Mouse (Mus musculus): Measurements from ENCODE around the gene Nenf. TPM values are rescaled to one million over a fixed set of nuclear protein-coding genes. Genes with fewer than 3 reads are reported as not detected.
A peak's percentile ranks its signal among the peaks of the same experiment; 100 is the strongest.

Gene Nenf
- polyA plus RNA-seq, 1 experiment from 2014 or later = 138 TPM

DNA sequence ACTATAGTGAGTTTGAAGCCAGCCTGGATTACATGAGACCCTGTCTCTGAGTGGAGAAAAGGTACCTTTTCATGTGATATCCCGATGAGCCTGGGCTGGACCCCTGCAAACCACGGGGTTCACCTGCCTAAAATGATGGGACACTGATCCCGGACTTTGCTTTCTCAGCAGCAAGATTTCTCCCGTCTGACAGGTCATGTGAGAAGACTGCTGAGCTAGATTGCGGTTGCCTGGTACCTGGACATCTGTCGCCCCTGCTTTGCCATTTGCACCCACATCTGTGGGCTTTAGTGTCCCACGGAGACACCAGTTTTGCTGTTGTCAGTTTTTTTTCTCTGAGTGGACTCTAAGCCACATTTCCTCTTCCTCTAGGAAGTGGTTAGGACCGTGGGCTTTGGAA is 9.3 kb upstream of the Nenf start:
- Histone ChIP-seq H3K27ac (replicated peaks; ENCODE audit: low read depth, low read length) (no peak overlapping the region), H3K27me3 (replicated peaks; ENCODE audit: control insufficient read depth, insufficient read depth, low read length) (no peaks in the 10 kb centered on the region), H3K4me2 (ENCODE audit: low read depth, low read length) (peak overlapping the region; percentile 95), H3K36me3 (ENCODE audit: control insufficient read depth, insufficient read depth, low read length) (peaks cover 6% of the 10 kb centered on the region; the same call in 1 of the 2 replicates), H3K4me3 (ENCODE audit: low read depth, low read length) (peak overlapping the region; percentile 89), H3K4me1 (ENCODE audit: control insufficient read depth, insufficient read depth, low read length) (peaks cover 10% of the 10 kb centered on the region), H3K9me3 (ENCODE audit: control insufficient read depth, low read length) (no peaks in the 10 kb centered on the region), H3K9ac (ENCODE audit: low read depth, low read length) (0 out of 2 replicates have a peak overlapping the region, but pooled peaks have one; percentile 74)
- DNase-seq (ENCODE audit: low spot score) (no peak), ATAC-seq (ENCODE audit: low read depth) (no peak)
- WGBS = 78% methylated on average over 8 of the region's 8 CpGs

DNA sequence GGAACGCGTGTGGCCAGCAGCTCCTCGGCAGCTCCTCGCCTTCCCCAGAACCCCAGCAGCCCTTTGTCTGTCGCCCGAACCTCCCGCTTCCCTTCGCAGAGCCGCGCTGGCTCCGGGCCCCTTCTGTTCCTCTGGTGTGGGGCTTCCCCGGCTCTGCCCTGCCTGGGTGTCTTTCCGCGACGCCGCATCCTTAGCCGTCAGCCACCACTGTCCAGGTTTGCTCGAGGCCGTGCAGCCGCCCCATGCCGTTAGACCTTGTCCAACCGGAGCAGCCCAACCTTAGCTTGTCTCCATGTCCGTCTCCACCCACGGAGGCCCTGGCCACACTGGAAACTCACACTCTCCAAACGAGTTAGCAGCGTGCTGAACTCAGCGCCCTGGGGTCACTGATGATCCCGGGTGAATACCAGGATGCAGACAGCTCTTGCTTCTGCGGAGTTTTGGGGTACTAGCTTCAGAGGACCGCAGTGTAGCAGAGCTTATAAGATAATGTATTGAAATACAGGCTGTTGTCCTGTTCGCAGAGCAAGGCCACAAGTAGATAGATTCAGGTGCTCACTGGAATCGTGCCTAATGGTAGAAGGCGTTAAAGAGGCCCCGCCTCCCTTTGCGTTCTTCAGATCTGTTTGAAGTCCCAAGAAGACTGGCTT is 8.4 kb upstream of the Nenf start:
- Histone ChIP-seq H3K9me3 (ENCODE audit: control insufficient read depth, low read length) (no peaks in the 10 kb centered on the region), H3K4me3 (ENCODE audit: low read depth, low read length) (peak overlapping the region; percentile 89), H3K9ac (ENCODE audit: low read depth, low read length) (peak overlapping the region; percentile 74), H3K27me3 (replicated peaks; ENCODE audit: control insufficient read depth, insufficient read depth, low read length) (no peaks in the 10 kb centered on the region), H3K36me3 (ENCODE audit: control insufficient read depth, insufficient read depth, low read length) (peaks cover 3% of the 10 kb centered on the region; the same call in 1 of the 2 replicates), H3K4me1 (ENCODE audit: control insufficient read depth, insufficient read depth, low read length) (peaks cover 10% of the 10 kb centered on the region), H3K4me2 (ENCODE audit: low read depth, low read length) (peak overlapping the region; percentile 95), H3K27ac (replicated peaks; ENCODE audit: low read depth, low read length) (0 out of 2 replicates have a peak overlapping the region, but pooled peaks have one; percentile 28)
- ATAC-seq (ENCODE audit: low read depth) = peak; percentile 64
- 1% methylated on average over 18 of the region's 35 CpGs for WGBS
- peak; percentile 55 for DNase-seq (ENCODE audit: low spot score)

DNA sequence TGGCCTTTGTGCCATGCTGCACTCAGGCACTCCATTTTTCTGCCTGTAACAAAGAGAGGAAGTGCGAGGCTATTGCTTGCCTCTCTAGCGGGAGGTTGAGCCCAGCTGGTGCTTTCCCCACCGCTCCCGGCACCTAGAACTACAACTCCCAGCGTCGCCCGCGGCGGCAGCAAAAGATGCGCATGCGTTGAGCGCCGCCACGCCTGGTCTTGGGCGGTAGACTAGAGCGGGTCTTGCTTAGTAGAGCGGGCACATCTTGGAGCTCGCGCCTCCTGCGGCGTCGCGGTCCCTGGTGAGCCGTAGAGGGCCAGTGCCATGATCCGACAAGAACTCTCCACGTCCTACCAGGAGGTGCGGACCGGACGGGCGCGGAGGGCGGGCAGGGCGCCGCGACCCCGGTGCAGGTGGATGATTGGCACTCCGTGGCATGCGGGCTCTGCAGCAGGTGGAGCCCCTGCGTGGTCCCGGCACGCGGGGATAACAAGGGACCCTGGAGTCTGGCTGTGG is 7.8 kb upstream of the Nenf start, which contains the start of gene Tmem206:
Gene Tmem206, plus strand, starts transcription at position 187 of the 507 bp plus-strand sequence.
- Histone ChIP-seq H3K27ac (replicated peaks; ENCODE audit: low read depth, low read length) (0 out of 2 replicates have a peak within 1 kb of the TSS, but pooled peaks have one; percentile 28), H3K4me2 (ENCODE audit: low read depth, low read length) (peak within 1 kb of the TSS; percentile 95), H3K4me1 (ENCODE audit: control insufficient read depth, insufficient read depth, low read length) (peaks cover 10% of the 10 kb centered on the region), H3K9me3 (ENCODE audit: control insufficient read depth, low read length) (no peaks in the 10 kb centered on the region), H3K36me3 (ENCODE audit: control insufficient read depth, insufficient read depth, low read length) (no peaks in the 10 kb centered on the region), H3K9ac (ENCODE audit: low read depth, low read length) (peak within 1 kb of the TSS; percentile 74), H3K4me3 (ENCODE audit: low read depth, low read length) (peak within 1 kb of the TSS; percentile 89), H3K27me3 (replicated peaks; ENCODE audit: control insufficient read depth, insufficient read depth, low read length) (no peaks in the 10 kb centered on the region)
- WGBS = under 1% methylated on average over 35 of the region's 42 CpGs
- peak; percentile 97 for ATAC-seq (ENCODE audit: low read depth)
- peak; percentile 97 for DNase-seq (ENCODE audit: low spot score)

DNA sequence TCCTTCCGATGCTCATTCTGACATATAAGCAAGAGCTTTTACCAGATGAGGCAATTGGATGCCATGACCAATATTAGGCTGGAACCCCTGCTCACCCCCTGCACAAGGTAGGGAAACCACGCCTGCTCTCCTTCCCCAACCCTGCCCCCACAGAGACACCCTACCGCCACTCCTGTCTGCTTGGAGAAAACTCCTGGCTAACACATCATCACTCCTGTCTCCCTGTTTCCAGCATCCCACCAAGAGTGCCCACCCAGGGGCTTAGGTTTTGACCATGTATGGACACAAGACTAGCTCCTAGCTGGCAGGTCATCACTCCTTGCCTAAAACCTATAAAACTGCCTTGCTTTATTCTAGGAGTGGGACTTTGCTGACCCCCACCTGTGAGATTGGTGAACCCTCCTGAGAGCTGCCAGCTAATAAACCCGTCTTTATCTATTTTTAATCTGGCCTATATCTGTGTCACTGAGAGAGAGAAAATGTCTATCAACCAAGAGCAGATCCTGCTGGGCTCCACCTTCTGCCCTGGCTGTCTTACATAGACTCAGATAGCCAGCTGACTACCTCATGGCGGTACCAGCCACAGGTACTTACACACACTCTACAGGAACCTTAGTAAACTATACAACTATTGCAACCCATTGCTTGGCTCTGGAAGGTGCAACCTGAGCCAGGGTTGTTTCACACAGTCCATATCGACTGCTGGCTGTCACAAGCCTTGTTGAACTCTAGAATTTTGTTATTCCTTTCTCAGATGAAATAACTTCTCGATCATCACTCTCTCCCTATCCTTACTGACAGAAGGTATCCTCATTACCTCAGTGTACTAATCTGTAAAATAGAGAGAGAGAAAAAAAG is 7.0 kb upstream of the Nenf start:
- Histone ChIP-seq H3K36me3 (ENCODE audit: control insufficient read depth, insufficient read depth, low read length) (no peaks in the 10 kb centered on the region), H3K9ac (ENCODE audit: low read depth, low read length) (0 out of 2 replicates have a peak overlapping the region, but pooled peaks have one; percentile 74), H3K4me1 (ENCODE audit: control insufficient read depth, insufficient read depth, low read length) (peaks cover 10% of the 10 kb centered on the region), H3K9me3 (ENCODE audit: control insufficient read depth, low read length) (no peaks in the 10 kb centered on the region), H3K27ac (replicated peaks; ENCODE audit: low read depth, low read length) (no peak overlapping the region), H3K4me2 (ENCODE audit: low read depth, low read length) (peak overlapping the region; percentile 95), H3K27me3 (replicated peaks; ENCODE audit: control insufficient read depth, insufficient read depth, low read length) (no peaks in the 10 kb centered on the region), H3K4me3 (ENCODE audit: low read depth, low read length) (peak overlapping the region; percentile 89; the same call in 1 of the 2 replicates)
- DNase-seq (ENCODE audit: low spot score) = no peak
- whole genome bisulfite sequencing = 81% methylated on average over 7 of the region's 7 CpGs
- ATAC-seq (ENCODE audit: low read depth) = no peak

DNA sequence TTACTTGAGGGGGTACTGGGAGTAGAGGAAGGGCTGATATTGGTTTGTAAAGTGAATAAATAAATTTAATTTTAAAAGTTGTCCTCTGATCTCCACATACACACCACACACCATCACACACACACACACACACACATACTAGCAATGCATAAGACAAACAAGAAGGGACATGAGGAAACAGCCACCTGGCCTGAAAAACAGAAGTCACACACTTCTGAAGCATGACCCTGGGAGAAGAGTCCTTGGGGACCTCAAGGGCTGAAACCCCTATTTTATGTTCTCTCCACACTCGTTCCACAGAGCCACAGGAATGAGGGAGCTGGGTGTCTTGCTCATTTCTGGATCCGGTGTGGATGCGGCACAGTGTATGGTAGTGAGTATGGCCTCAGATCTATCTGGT is 5.4 kb upstream of the Nenf start:
- WGBS = 87% methylated on average over 3 of the region's 3 CpGs
- Histone ChIP-seq H3K27me3 (replicated peaks; ENCODE audit: control insufficient read depth, insufficient read depth, low read length) (no peaks in the 10 kb centered on the region), H3K4me3 (ENCODE audit: low read depth, low read length) (no peak overlapping the region), H3K27ac (replicated peaks; ENCODE audit: low read depth, low read length) (no peak overlapping the region), H3K4me2 (ENCODE audit: low read depth, low read length) (no peak overlapping the region), H3K9ac (ENCODE audit: low read depth, low read length) (no peak overlapping the region), H3K4me1 (ENCODE audit: control insufficient read depth, insufficient read depth, low read length) (peaks cover 10% of the 10 kb centered on the region), H3K36me3 (ENCODE audit: control insufficient read depth, insufficient read depth, low read length) (no peaks in the 10 kb centered on the region), H3K9me3 (ENCODE audit: control insufficient read depth, low read length) (no peaks in the 10 kb centered on the region)
- DNase-seq (ENCODE audit: low spot score) (no peak), ATAC-seq (ENCODE audit: low read depth) (no peak)

DNA sequence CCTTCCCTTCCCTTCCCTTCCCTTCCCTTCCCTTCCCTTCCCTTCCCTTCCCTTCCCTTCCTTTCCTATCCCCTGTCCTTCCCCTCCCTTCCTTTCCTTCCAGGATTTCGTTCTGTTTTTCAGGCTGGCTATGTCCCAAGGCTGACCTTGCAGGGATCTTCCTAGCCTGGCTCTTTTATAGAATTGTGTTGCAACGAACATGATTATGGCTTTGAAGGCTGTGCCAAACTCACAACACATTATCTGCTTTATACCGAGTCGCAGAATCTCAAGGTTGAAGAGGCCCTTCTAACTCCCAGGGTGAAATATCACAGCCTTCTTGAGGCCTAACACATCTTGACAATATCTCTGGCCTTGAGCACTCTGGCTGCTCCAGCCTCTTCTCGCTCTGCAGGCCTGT is 692 bp upstream of the Nenf start:
- H3K4me2 ChIP-seq (ENCODE audit: low read depth, low read length) = no peak overlapping the region
- H3K9ac ChIP-seq (ENCODE audit: low read depth, low read length) = no peak overlapping the region
- no peak overlapping the region for H3K27ac ChIP-seq (replicated peaks; ENCODE audit: low read depth, low read length)
- ATAC-seq (ENCODE audit: low read depth) = no peak
- WGBS = 60% methylated on average over 5 of the region's 5 CpGs
- H3K27me3 ChIP-seq (replicated peaks; ENCODE audit: control insufficient read depth, insufficient read depth, low read length) = no peaks in the 10 kb centered on the region
- H3K36me3 ChIP-seq (ENCODE audit: control insufficient read depth, insufficient read depth, low read length) = no peaks in the 10 kb centered on the region
- peak; percentile 48 for DNase-seq (ENCODE audit: low spot score)
- H3K4me1 ChIP-seq (ENCODE audit: control insufficient read depth, insufficient read depth, low read length) = 0 out of 2 replicates have a peak, but pooled peaks cover 4% of the 10 kb centered on the region
- H3K4me3 ChIP-seq (ENCODE audit: low read depth, low read length) = no peak overlapping the region
- no peaks in the 10 kb centered on the region for H3K9me3 ChIP-seq (ENCODE audit: control insufficient read depth, low read length)

DNA sequence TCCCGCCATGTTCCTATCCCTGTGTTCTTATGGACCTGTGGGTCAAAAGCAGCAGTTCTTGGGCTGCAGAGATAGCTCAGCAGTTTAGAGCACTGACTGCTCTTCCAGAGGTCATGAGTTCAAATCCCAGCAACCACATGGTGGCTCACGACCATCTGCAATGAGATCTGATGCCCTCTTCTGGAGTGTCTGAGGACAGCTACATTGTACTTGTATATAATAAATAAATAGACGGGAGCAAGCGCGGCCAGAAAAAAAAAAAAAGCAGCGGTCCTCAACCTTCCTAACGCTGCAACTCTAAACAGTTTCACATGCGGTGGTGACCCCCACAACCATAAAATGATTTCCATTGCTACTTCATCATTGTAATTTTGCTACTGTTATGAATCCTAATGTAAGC is 1.2 kb downstream of the Nenf start:
- peak overlapping the region; percentile 91; the same call in 1 of the 2 replicates for H3K9ac ChIP-seq (ENCODE audit: low read depth, low read length)
- peak overlapping the region; percentile 63 for H3K4me2 ChIP-seq (ENCODE audit: low read depth, low read length)

DNA sequence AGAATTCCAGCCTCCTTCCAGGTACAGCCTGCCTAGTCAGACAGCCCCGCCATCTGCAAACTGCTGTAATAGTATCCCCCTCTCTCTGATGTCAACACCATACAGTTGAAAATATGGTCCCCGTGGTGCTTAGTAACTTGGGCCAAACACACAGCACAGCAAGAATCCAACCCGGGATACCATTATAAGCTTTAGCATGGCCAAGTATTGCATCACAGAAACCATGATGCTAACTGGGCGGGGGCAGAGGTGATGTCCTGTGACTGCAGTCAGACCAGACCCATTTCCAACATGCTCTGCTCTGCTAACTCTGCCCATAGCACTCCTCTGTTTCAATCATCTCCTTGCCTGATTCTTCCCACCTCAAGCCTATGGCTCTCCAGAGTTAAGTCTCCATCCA is 4.1 kb downstream of the Nenf start:
- DNase-seq (ENCODE audit: low spot score) = no peak

More for the DNA sequence above, 1.2 kb downstream of the Nenf start:
- no peaks in the 10 kb centered on the region for H3K36me3 ChIP-seq (ENCODE audit: control insufficient read depth, insufficient read depth, low read length)
- DNase-seq (ENCODE audit: low spot score) (no peak), ATAC-seq (ENCODE audit: low read depth) (no peak)
- H3K27me3 ChIP-seq (replicated peaks; ENCODE audit: control insufficient read depth, insufficient read depth, low read length) = no peaks in the 10 kb centered on the region
- H3K4me1 ChIP-seq (ENCODE audit: control insufficient read depth, insufficient read depth, low read length) = 0 out of 2 replicates have a peak, but pooled peaks cover 4% of the 10 kb centered on the region
- H3K27ac ChIP-seq (replicated peaks; ENCODE audit: low read depth, low read length) = no peak overlapping the region
- 77% methylated on average over 8 of the region's 8 CpGs for WGBS
- peak overlapping the region; percentile 69 for H3K4me3 ChIP-seq (ENCODE audit: low read depth, low read length)
- H3K9me3 ChIP-seq (ENCODE audit: control insufficient read depth, low read length) = no peaks in the 10 kb centered on the region

More for the DNA sequence above, 4.1 kb downstream of the Nenf start:
- Histone ChIP-seq H3K27ac (replicated peaks; ENCODE audit: low read depth, low read length) (no peak overlapping the region), H3K36me3 (ENCODE audit: control insufficient read depth, insufficient read depth, low read length) (no peaks in the 10 kb centered on the region), H3K4me3 (ENCODE audit: low read depth, low read length) (no peak overlapping the region), H3K9me3 (ENCODE audit: control insufficient read depth, low read length) (no peaks in the 10 kb centered on the region), H3K9ac (ENCODE audit: low read depth, low read length) (no peak overlapping the region), H3K27me3 (replicated peaks; ENCODE audit: control insufficient read depth, insufficient read depth, low read length) (no peaks in the 10 kb centered on the region), H3K4me2 (ENCODE audit: low read depth, low read length) (no peak overlapping the region), H3K4me1 (ENCODE audit: control insufficient read depth, insufficient read depth, low read length) (0 out of 2 replicates have a peak, but pooled peaks cover 4% of the 10 kb centered on the region)
- 53% methylated on average over 4 of the region's 4 CpGs for WGBS
- no peak for ATAC-seq (ENCODE audit: low read depth)

Measured in embryonic facial prominence, embryonic 14.5 days (tissue).